Mouse (Mus musculus): Measurements from ENCODE around the gene Dnase1l2.

The Dnase1l2 gene

DNA sequence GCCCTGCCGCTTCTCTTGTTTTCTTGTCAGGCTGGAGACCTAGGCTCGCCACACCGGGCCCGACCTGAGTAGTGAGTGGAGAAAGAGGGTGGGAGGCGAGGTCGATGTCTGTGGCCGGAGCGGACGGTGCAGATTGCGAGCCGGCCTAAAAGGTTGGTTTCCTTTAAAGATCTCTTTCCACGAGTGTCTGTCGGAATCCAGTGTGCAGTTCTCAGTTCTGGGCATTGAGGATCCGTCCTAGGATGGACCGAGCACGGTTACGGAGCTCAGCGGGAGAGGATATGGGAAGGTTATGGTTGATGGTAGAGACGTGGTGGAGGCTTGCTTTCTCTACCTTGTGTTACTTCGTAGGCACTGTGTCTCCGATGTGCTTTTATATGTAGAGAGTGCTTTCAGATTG lies 27.9 kb downstream of the Dnase1l2 start:
- Histone ChIP-seq H3K27me3 (ENCODE audit: insufficient read depth, low read length) (no peaks in the 10 kb centered on the region), H3K9me3 (ENCODE audit: low read length) (no peaks in the 10 kb centered on the region), H3K4me3 (replicated peaks; ENCODE audit: low read length) (peak overlapping the region; percentile 94)

GRCm38 (mm10) chr17:24414230-24414976 lies 28.5 kb downstream of the Dnase1l2 start, which contains the start of gene Rnps1:
TSS of gene Rnps1 (plus strand) at chr17:24414565.
- Histone ChIP-seq H3K4me1 (replicated peaks; ENCODE audit: low read depth, low read length) (peaks cover 49% of the 10 kb centered on the region), H3K36me3 (ENCODE audit: insufficient read depth, low read length) (peaks cover 58% of the 10 kb centered on the region), H3K27me3 (ENCODE audit: insufficient read depth, low read length) (no peaks in the 10 kb centered on the region), H3K4me3 (replicated peaks; ENCODE audit: low read length) (peak within 1 kb of the TSS; percentile 94), H3K9me3 (ENCODE audit: low read length) (no peaks in the 10 kb centered on the region)
- TF ChIP-seq CTCF (conservative IDR thresholded peaks at IDR 0.05; ENCODE audit: low read length) (no peak), POU5F1 (IDR thresholded peaks at IDR 0.05; ENCODE audit: borderline replicate concordance, low read length) (no peak), NANOG (IDR thresholded peaks at IDR 0.05; ENCODE audit: borderline replicate concordance, low read length) (no peak)

More for the DNA sequence above, 27.9 kb downstream of the Dnase1l2 start:
- Histone ChIP-seq H3K36me3 (ENCODE audit: insufficient read depth, low read length) (peaks cover 58% of the 10 kb centered on the region), H3K4me1 (replicated peaks; ENCODE audit: low read depth, low read length) (peaks cover 55% of the 10 kb centered on the region)
- TF ChIP-seq POU5F1 (IDR thresholded peaks at IDR 0.05; ENCODE audit: borderline replicate concordance, low read length) = no peak
- TF ChIP-seq NANOG (IDR thresholded peaks at IDR 0.05; ENCODE audit: borderline replicate concordance, low read length) = no peak
- TF ChIP-seq CTCF (conservative IDR thresholded peaks at IDR 0.05; ENCODE audit: low read length) = no peak

DNA sequence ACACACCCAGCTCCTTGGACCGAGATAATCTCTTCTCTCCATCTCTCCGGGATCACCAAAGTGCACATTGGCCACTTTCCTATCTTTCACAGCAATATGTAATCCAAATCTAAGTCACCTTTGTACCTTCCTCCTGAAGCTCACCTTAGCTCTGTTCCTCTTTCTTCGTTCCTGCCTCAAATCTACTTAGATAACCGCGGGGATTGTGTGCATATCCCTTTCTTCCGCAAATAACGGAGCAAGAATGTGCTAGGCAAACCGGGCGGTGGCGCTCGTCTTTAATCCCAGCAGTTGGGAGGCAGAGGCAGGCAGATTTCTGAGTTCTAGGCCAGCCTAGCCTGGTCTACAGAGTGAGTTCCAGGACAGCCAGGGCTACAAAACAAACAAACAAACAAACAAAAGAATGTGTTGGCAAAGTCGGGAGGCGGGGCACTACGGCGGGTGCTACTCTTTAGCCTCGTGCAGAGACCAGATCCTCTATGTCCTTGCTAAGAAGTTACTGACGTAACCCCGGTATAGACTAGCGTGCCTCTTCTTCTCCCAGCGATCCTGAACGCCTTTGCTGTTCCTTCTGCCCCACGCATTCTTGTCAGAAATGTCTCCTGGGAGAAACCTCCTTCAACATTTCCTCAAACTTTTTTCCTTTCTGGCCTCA lies 29.2 kb downstream of the Dnase1l2 start:
- peaks cover 57% of the 10 kb centered on the region for H3K36me3 ChIP-seq (ENCODE audit: insufficient read depth, low read length)
- H3K27me3 ChIP-seq (ENCODE audit: insufficient read depth, low read length) = no peaks in the 10 kb centered on the region
- H3K9me3 ChIP-seq (ENCODE audit: low read length) = no peaks in the 10 kb centered on the region
- peaks cover 42% of the 10 kb centered on the region for H3K4me1 ChIP-seq (replicated peaks; ENCODE audit: low read depth, low read length)
- TF ChIP-seq CTCF (conservative IDR thresholded peaks at IDR 0.05; ENCODE audit: low read length) (0 out of 2 replicates have a peak, but pooled peaks have one; percentile 5), POU5F1 (IDR thresholded peaks at IDR 0.05; ENCODE audit: borderline replicate concordance, low read length) (no peak), NANOG (IDR thresholded peaks at IDR 0.05; ENCODE audit: borderline replicate concordance, low read length) (no peak)
- peak overlapping the region; percentile 80 for H3K4me3 ChIP-seq (replicated peaks; ENCODE audit: low read length)

GRCm38 (mm10) chr17:24407116-24407803 lies 35.6 kb downstream of the Dnase1l2 start:
- no peaks in the 10 kb centered on the region for H3K27me3 ChIP-seq (ENCODE audit: insufficient read depth, low read length)
- TF ChIP-seq NANOG (IDR thresholded peaks at IDR 0.05; ENCODE audit: borderline replicate concordance, low read length) (no peak), POU5F1 (IDR thresholded peaks at IDR 0.05; ENCODE audit: borderline replicate concordance, low read length) (no peak)

DNA sequence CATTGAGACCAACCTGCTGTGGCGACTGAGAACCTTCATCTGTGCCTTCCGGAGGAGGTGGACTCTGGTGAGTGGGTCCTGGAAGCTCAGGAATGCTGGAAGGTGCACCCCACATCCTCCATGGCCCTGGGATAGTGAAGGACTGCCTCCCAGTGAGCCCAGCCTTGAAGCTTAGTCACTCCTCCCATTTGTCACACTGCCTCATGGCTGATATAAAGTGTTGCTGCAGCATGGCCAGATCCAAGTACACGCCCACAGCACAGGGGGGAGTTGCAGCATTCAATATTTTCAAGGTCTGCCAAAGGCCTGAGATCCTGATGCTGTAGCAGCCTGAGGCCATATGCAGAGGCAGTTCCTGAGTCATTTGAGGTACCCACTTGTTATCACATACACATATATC lies 40.5 kb downstream of the Dnase1l2 start:
- Histone ChIP-seq H3K4me3 (replicated peaks; ENCODE audit: low read length) (no peak overlapping the region), H3K4me1 (replicated peaks; ENCODE audit: low read depth, low read length) (peaks cover 6% of the 10 kb centered on the region; the same call in 1 of the 2 replicates), H3K9me3 (ENCODE audit: low read length) (no peaks in the 10 kb centered on the region), H3K27me3 (ENCODE audit: insufficient read depth, low read length) (no peaks in the 10 kb centered on the region), H3K36me3 (ENCODE audit: insufficient read depth, low read length) (peaks cover 7% of the 10 kb centered on the region; the same call in 1 of the 2 replicates)
- TF ChIP-seq CTCF (conservative IDR thresholded peaks at IDR 0.05; ENCODE audit: low read length) = no peak
- no peak for TF ChIP-seq NANOG (IDR thresholded peaks at IDR 0.05; ENCODE audit: borderline replicate concordance, low read length)
- TF ChIP-seq POU5F1 (IDR thresholded peaks at IDR 0.05; ENCODE audit: borderline replicate concordance, low read length) = no peak

More at GRCm38 (mm10) chr17:24407116-24407803, 35.6 kb downstream of the Dnase1l2 start:
- no peaks in the 10 kb centered on the region for H3K9me3 ChIP-seq (ENCODE audit: low read length)
- H3K36me3 ChIP-seq (ENCODE audit: insufficient read depth, low read length) = peaks cover 38% of the 10 kb centered on the region
- H3K4me3 ChIP-seq (replicated peaks; ENCODE audit: low read length) = no peak overlapping the region
- no peaks in the 10 kb centered on the region for H3K4me1 ChIP-seq (replicated peaks; ENCODE audit: low read depth, low read length)

DNA sequence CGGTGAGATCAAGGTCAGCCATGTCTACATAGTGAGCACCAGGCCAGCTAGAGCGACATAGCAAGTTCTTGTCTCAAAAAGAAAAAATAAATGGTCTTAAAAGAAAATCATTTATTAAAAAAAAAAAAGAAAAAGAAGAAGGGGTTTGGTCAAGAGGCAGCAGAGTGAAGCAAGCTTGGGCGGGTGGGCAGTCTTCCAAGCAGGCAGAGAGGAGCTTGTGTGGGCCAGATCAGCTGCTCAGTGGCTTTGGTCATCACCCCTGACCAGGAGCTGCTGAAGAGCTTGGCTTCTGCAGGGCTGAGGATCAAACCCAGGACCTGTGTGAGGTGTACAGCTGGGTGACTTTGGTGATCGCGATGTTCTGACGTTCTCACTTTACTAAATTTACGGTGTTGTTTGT lies 48.4 kb downstream of the Dnase1l2 start:
- TF ChIP-seq NANOG (IDR thresholded peaks at IDR 0.05; ENCODE audit: borderline replicate concordance, low read length) (no peak), POU5F1 (IDR thresholded peaks at IDR 0.05; ENCODE audit: borderline replicate concordance, low read length) (no peak), CTCF (conservative IDR thresholded peaks at IDR 0.05; ENCODE audit: low read length) (no peak)
- Histone ChIP-seq H3K27me3 (ENCODE audit: insufficient read depth, low read length) (no peaks in the 10 kb centered on the region), H3K4me1 (replicated peaks; ENCODE audit: low read depth, low read length) (peaks cover 6% of the 10 kb centered on the region; the same call in 1 of the 2 replicates), H3K36me3 (ENCODE audit: insufficient read depth, low read length) (no peaks in the 10 kb centered on the region), H3K9me3 (ENCODE audit: low read length) (no peaks in the 10 kb centered on the region), H3K4me3 (replicated peaks; ENCODE audit: low read length) (no peak overlapping the region)

GRCm38 (mm10) chr17:24393527-24393926 lies 49.4 kb downstream of the Dnase1l2 start:
- H3K4me3 ChIP-seq (replicated peaks; ENCODE audit: low read length) = no peak overlapping the region
- no peaks in the 10 kb centered on the region for H3K27me3 ChIP-seq (ENCODE audit: insufficient read depth, low read length)
- H3K36me3 ChIP-seq (ENCODE audit: insufficient read depth, low read length) = no peaks in the 10 kb centered on the region
- TF ChIP-seq NANOG (IDR thresholded peaks at IDR 0.05; ENCODE audit: borderline replicate concordance, low read length) = no peak
- no peak for TF ChIP-seq CTCF (conservative IDR thresholded peaks at IDR 0.05; ENCODE audit: low read length)
- TF ChIP-seq POU5F1 (IDR thresholded peaks at IDR 0.05; ENCODE audit: borderline replicate concordance, low read length) = no peak
- no peaks in the 10 kb centered on the region for H3K9me3 ChIP-seq (ENCODE audit: low read length)
- H3K4me1 ChIP-seq (replicated peaks; ENCODE audit: low read depth, low read length) = peaks cover 3% of the 10 kb centered on the region; the same call in 1 of the 2 replicates

- TF ChIP-seq POU5F1 (IDR thresholded peaks at IDR 0.05; ENCODE audit: borderline replicate concordance, low read length) (no peak), NANOG (IDR thresholded peaks at IDR 0.05; ENCODE audit: borderline replicate concordance, low read length) (no peak), CTCF (conservative IDR thresholded peaks at IDR 0.05; ENCODE audit: low read length) (peak; percentile 69)
- Histone ChIP-seq H3K4me1 (replicated peaks; ENCODE audit: low read depth, low read length) (no peaks in the 10 kb centered on the region; the same call in 1 of the 2 replicates), H3K27me3 (ENCODE audit: insufficient read depth, low read length) (no peaks in the 10 kb centered on the region), H3K36me3 (ENCODE audit: insufficient read depth, low read length) (no peaks in the 10 kb centered on the region), H3K4me3 (replicated peaks; ENCODE audit: low read length) (no peak overlapping the region), H3K9me3 (ENCODE audit: low read length) (no peaks in the 10 kb centered on the region)
Observed at GRCm38 (mm10) chr17:24391149-24391548, 51.8 kb downstream of the Dnase1l2 start.
